Mouse (Mus musculus): ENCODE measurements around the gene Ifitm2.

DNA sequence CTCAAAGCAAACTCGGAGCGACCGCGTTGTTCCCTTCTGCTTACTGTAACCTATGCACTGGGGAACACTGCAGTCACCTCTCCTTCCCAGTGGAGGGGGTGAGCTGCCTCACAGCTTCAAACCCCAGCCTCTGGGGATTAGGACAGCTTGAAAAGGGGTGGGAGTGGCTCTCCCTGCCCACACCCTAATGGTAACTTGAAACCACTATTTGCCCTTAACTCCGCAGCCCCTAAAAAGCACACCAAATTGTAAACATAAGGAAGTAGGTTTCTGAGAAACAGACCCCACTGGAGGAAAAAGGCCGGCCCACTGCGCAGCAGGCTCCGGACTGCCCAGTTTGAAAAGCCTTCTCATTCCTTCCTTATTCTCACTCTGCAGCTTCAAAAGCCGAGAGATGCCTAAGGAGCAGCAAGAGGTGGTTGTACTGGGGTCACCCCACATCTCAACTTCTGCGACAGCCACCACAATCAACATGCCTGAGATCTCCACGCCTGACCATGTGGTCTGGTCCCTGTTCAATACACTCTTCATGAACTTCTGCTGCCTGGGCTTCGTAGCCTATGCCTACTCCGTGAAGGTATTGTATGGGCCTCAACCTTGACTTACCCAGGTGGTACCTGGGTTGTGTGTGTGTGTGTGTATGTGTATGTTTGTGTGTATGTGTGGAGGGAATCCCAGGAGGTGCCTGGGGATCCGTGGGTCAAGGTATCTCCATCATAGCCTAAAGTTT lies 12.2 kb upstream of the Ifitm2 start:
- TF ChIP-seq POLR2A (IDR thresholded peaks at IDR 0.05; ENCODE audit: borderline replicate concordance, extremely low read depth, low read depth, low read length) (no peak), CTCF (IDR thresholded peaks at IDR 0.05; ENCODE audit: insufficient read depth, low read length) (0 out of 2 replicates have a peak, but pooled peaks have one; percentile 1)

All from lung, adult 2 months (tissue).